Mouse (Mus musculus) urinary bladder, adult 18-20 months (tissue): ENCODE data around the gene Lin28a.

Experiments
- DNase-seq, 2 experiments: peaks; one replicate each; pipeline ENCODE4 v3.0.0; 2022; ENCODE audit warnings: low spot score in 2 of 2, mixed read lengths in 2 of 2

Gene Lin28a

GRCm38 (mm10) chr4:133980496-133980895 lies 38.1 kb downstream of the Lin28a start:
- no peak for DNase-seq

GRCm38 (mm10) chr4:133978021-133978711 lies 40.5 kb downstream of the Lin28a start:
- DNase-seq = no peak

GRCm38 (mm10) chr4:133971741-133972140 lies 46.9 kb downstream of the Lin28a start:
- no peak for DNase-seq

DNA sequence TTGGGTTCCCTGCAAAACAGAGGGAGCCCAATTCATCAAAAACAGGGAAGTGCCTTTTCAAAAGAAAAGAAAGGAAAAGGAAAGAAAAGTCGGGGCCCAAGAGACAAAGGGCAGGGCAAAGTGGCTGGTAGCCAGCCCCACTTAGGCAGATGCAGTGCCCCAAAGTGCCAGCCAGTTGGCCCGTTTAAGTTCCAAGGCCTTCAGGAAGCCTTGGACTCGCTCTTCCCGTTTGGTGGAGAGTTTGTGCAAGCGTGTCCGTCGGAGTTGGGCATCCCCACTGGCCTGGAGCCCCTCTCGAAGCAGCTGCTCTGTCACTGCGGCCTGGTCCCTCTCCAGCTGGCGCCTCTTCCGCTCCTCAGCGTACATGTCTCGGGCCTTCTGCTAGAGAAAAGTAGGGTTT lies 47.8 kb downstream of the Lin28a start:
- no peak for DNase-seq

- no peak for DNase-seq
Measured at GRCm38 (mm10) chr4:133970196-133970595, 48.4 kb downstream of the Lin28a start.

- DNase-seq = no peak
Measured at GRCm38 (mm10) chr4:133969114-133969770, 49.4 kb downstream of the Lin28a start.

DNA sequence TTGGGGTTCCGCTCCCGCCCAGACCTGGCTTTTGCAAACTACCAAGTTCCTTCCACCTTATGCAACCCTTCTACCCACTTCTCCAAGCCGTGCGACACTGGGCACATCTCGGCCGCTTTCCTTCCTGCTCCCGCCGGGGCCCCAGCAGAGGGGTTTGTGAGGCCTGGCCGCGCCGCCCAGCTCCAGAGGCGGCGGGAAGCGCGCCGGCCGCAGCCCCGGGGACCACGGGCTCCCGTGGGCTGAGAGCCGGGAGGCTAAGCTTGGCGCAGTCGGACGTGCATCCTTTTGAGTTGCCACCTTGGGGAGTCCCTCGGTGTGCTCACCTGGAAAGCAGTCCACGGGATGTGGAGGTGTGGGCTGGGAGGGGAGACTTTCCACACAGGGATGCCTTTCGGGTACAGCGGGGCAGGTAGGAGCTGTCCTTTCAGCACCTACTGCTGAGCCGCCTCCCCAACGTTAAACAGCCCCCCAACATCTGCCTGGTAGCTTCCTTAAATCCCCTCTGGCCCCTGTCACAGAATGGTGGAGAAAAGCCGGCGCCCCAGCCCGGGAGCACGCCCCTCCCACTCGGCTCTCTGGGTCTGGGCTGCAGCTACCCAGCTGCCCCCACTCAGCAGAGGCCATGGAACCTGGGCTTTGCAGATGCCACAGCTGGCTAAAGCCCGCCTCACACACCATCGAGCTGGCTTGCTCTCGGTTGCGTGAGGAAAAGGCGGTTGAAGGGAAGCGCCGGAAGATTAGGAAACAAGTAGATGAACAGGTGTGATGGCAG lies 50.3 kb downstream of the Lin28a start, which contains the start of gene Hmgn2:
Gene Hmgn2, minus strand, starts transcription at position 501 of the 772 bp plus-strand sequence.
- peak; percentile 10 to 40 for DNase-seq

DNA sequence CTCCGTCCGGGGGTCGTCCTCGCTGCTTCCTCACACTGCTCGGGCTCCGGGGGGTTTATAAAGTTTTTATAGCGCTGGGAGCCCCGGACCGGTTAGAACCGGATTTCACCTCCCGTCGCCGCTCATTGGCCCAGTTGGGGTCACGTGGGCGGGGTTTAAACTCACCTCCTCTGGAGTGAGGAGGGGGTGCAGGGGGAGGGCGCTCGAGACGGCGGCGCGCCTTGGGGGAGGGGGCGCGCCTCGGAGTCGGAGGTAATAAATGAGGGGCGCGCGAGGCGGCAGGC lies 50.8 kb downstream of the Lin28a start:
- peak; percentile 71 to 77 for DNase-seq

DNA sequence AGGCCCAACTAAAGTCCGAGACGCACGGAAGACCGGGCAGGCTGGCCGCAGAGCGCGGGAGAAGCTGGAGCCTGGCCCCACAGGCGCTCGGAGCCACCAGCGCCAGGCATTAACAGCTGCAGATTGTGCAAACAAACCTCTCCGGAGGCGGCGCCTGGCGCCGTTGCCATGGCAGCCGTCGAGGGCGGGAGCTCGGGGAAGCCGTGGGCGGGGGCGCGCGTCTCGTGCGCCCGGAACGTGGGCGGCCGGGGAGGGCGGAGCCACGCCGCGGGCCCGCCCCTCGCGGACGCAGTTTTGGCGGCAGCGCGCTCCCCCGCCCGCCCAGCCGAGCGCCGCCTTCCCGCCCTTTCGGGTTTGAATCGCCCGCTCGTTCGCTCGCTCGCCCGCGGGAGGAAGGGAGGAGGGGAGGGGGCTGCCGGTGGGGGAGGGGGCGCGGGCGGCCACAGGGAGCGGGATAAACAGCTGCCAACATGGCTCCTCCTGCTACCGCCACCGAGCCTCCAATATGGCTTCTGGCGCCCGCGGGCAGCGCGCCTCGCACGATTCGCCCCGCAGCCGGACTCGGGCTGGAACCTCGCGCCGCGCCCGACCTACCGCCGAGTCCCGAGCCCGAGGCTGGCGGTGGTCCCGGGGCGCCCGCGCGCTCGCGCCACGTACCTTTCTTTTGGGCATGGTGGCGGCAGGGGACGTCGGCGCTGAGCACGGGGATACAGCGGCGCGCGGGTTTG lies 51.3 kb downstream of the Lin28a start:
- DNase-seq = peak; percentile 97 to 98

GRCm38 (mm10) chr4:133966271-133966940 lies 52.2 kb downstream of the Lin28a start:
- no peak for DNase-seq

DNA sequence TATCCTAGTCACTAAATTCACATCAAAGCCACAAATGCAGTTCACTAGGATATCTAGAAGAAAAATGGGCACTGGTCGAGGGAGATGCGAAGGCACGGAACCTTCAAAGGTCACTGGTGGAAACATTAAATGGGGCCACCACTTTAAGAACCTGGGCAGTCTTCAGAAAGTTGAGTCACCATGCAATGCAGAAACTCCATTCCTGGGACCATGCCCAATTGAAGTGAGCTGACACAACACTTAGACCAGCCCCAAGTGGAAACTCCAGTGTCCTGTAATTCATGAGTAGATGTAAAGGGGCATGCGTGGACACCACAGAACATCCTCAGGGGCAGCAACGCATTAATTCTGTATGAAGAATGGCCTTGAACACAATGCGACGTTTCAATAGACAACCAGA lies 56.1 kb downstream of the Lin28a start:
- no peak for DNase-seq

GRCm38 (mm10) chr4:133958884-133959283 lies 59.8 kb downstream of the Lin28a start:
- no peak for DNase-seq

GRCm38 (mm10) chr4:133956358-133956757 lies 62.3 kb downstream of the Lin28a start:
- DNase-seq = no peak
